Mouse (Mus musculus) hindbrain, embryonic 13.5 days (tissue): ENCODE data around the gene Mybbp1a. TPM values are rescaled to one million over a fixed set of nuclear protein-coding genes. Genes with fewer than 3 reads are reported as not detected.

Experiments
- ATAC-seq: fragments of 200-750 bp; cut with Nextera tagmentation; 2 replicates; pipeline ENCODE4 v1.8.0; 2017; ENCODE audit warnings: moderate TSS enrichment; ENCODE audit not compliant: low FRiP score
- H3K27ac ChIP-seq: fragments of 300-500 bp; sonication (generic); 2 replicates; pipeline ENCODE4 v1.5.1; 2015; ENCODE audit warnings: inconsistent platforms, mild to moderate bottlenecking, moderate library complexity
- H3K27me3 ChIP-seq: fragments of 300-500 bp; sonication (generic); 2 replicates; pipeline ENCODE4 v1.6.1; 2015; ENCODE audit warnings: mild to moderate bottlenecking, inconsistent platforms
- H3K36me3 ChIP-seq: fragments of 300-500 bp; sonication (generic); 2 replicates; pipeline ENCODE4 v1.6.1; 2015; ENCODE audit warnings: mild to moderate bottlenecking, inconsistent platforms
- H3K4me1 ChIP-seq: fragments of 300-500 bp; sonication (generic); replicated peaks from 2 replicates; pipeline ENCODE4 v1.6.1; 2015; ENCODE audit warnings: inconsistent platforms
- H3K4me2 ChIP-seq: fragments of 300-500 bp; sonication (generic); 2 replicates; pipeline ENCODE4 v1.6.1; 2015; ENCODE audit warnings: inconsistent platforms, mild to moderate bottlenecking, moderate library complexity
- H3K4me3 ChIP-seq: fragments of 300-500 bp; sonication (generic); 2 replicates; pipeline ENCODE4 v1.5.1; 2015; ENCODE audit warnings: mild to moderate bottlenecking, inconsistent platforms
- H3K9ac ChIP-seq: fragments of 300-500 bp; sonication (generic); 2 replicates; pipeline ENCODE4 v1.6.1; 2015; ENCODE audit warnings: mild to moderate bottlenecking, inconsistent platforms
- H3K9me3 ChIP-seq: fragments of 300-500 bp; sonication (generic); 2 replicates; pipeline ENCODE4 v1.6.1; 2016; ENCODE audit warnings: inconsistent platforms
- WGBS: fragments of 180-500 bp; shearing (Covaris S2); methylation state at CpG from one replicate; pipeline ENCODE4 v1.1.7; 2015; 5-methylcytosine and 5-hydroxymethylcytosine counted together
- polyA plus RNA-seq: library from polyadenylated mRNA; unstranded; fragments of >200 nt; fragmentation: Nextera tagmentation; extraction: Ambion mirVana; gene quantifications from 2 replicates; pipeline ENCODE4 v1.2.1, GENCODE M21; 2015

Gene Mybbp1a
- polyA plus RNA-seq, 1 experiment from 2014 or later: 74.5 TPM

DNA sequence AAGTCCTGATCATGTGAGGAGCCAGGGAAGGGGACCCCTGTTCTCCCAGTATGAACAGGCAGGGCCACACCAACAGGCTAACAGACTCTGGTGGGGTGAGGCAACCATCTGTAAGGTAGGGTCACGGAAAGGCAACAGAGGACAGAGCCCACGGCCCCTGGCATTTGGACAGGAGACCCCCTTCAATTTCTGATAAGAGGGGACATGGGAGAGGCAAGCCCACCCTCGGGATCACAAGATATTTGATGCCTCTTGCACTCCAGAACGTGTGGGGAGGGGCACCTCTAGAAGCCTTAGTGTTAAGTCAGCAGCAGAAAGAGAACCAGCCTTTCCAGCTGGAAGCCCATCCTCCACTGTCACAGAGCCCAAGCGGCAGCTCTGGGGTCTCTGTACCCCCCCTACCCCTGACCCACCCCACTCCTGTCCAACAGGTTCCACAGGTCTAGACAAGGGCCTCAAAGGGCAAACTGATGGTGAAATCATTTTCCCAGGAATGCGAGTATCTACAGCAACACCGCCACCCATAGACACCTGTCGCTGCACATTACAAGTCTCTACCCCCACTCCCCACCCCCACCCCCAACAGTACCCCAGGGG lies 35.0 kb upstream of the Mybbp1a start:
- Histone ChIP-seq H3K4me1 (peaks cover 27% of the 10 kb centered on the region), H3K9me3 (no peaks in the 10 kb centered on the region), H3K27ac (no peak overlapping the region), H3K4me2 (no peak overlapping the region), H3K4me3 (no peak overlapping the region), H3K9ac (no peak overlapping the region), H3K27me3 (peaks cover 44% of the 10 kb centered on the region), H3K36me3 (no peaks in the 10 kb centered on the region)
- 60% methylated on average over 8 of the region's 8 CpGs for WGBS
- ATAC-seq: no peak

DNA sequence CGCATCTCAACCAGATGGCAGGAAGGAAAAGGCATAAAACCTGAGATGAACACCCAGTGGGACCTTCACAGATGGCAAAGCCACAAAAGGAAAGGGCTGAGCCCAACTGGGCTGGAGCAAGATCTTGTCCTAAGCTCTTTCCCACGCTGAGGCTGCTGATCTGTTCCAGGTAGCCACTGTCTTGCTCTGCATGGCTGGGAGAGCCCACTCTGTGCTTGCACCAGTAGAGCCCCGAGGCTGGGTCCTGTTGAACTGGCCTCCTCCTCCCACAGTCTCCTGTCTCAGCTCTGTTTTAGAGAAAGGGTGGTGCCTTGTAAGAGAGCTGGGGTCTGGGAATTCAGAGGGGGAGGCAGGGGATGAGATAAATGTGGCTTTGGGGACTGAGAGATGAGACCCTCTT lies 34.1 kb upstream of the Mybbp1a start:
- Histone ChIP-seq H3K9ac (no peak overlapping the region), H3K27ac (no peak overlapping the region), H3K4me1 (peaks cover 35% of the 10 kb centered on the region), H3K36me3 (no peaks in the 10 kb centered on the region), H3K27me3 (peaks cover 50% of the 10 kb centered on the region), H3K4me3 (no peak overlapping the region), H3K4me2 (no peak overlapping the region), H3K9me3 (no peaks in the 10 kb centered on the region)
- no peak for ATAC-seq
- WGBS: 14% methylated on average over 3 of the region's 3 CpGs

DNA sequence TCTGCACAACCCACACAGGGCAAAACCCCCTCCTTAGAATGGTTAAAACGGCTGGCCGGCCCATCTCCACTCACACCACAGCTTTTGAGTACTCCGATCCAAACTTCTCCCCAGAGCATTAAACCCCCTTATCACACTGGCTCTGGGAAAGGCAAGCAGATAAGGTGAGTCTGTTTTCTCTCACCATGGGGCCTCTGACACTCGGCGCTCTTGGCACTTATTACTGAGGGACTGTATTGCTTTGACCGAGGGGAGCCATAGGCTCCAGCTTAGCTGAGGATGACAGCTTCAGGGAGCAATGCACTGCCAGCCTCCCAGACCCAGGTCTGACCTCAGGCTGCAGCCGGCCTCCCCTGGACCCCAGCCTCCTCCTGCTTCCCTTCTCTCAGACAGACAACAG lies 33.6 kb upstream of the Mybbp1a start:
- 22% methylated on average over 7 of the region's 7 CpGs for WGBS
- no peak overlapping the region for H3K27ac ChIP-seq
- H3K36me3 ChIP-seq: no peaks in the 10 kb centered on the region
- peaks cover 54% of the 10 kb centered on the region for H3K27me3 ChIP-seq
- no peak overlapping the region for H3K4me2 ChIP-seq
- no peak for ATAC-seq
- H3K9me3 ChIP-seq: no peaks in the 10 kb centered on the region
- H3K9ac ChIP-seq: no peak overlapping the region
- no peak overlapping the region for H3K4me3 ChIP-seq
- H3K4me1 ChIP-seq: peaks cover 35% of the 10 kb centered on the region

DNA sequence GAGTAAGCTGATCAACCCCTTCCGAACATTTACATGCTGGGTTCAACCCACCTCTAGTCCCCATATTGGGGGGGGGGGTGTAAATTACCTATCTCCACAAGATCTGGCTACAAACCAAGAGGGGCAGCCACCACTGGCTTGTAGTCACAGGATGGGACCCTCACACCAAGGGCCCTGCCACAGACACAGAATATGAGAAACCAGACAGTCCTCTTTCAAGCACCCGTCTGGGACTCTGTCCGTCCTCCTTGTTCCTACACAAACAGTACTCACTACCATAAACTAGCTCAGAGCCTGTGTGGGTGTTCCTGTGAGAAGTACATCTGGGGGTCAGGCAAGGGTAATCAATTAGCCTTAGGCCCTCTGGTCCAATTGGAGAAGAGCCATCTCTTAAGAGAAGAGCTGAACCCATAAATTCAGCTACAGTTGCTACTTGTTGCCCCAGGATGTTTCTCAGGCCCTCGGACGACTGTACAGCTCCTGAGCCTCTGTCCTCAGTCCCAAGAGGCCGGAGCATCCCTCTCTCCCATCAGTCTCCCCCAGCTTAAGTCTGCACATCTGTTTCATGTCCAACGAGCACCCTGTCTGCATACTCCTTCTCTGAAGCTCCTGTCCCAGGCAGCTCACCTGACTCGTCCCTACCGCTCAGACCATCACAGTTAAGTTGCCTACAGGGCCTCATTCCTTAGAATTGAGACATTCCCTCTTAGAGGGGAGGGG lies 32.5 kb upstream of the Mybbp1a start:
- Histone ChIP-seq H3K9ac (no peak overlapping the region), H3K4me3 (no peak overlapping the region), H3K27me3 (peaks cover 63% of the 10 kb centered on the region), H3K36me3 (no peaks in the 10 kb centered on the region), H3K4me2 (no peak overlapping the region; the same call in 1 of the 2 replicates), H3K9me3 (no peaks in the 10 kb centered on the region), H3K4me1 (peaks cover 35% of the 10 kb centered on the region), H3K27ac (no peak overlapping the region)
- WGBS: 61% methylated on average over 9 of the region's 9 CpGs
- no peak for ATAC-seq

DNA sequence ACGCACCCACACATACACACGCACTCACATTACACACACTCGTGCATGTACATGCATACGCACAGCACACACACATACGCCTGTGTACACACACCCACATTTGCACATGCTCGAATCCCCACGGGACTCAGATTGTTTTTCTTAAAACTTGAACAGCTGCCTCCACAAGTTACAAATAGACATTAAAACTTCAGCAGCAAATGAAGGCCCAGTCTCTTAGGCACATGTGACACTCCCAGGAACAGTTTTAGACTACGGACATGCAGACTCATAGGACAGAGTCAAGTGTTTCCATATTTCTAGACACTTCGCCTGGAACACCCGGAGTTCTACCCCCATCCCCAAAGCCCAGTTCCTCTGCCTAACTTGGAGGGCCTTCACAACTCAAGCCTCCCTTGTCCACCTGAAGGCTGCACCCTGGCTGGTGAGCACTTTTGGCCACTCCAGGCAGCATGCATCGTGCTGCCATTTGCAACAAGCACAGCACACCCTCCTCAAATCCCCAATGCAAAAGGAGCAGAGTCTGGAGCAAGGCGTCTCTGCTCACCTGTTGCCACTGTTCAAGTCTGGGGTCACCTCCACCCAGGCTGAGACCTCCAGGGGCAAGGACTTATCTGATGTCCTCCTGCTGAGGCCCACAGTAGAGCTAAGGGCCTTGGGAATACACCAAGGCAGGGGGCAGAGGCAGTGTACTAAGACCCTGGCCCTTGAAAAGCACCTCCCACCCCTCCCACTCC lies 31.3 kb upstream of the Mybbp1a start:
- Histone ChIP-seq H3K36me3 (no peaks in the 10 kb centered on the region), H3K4me2 (no peak overlapping the region), H3K4me1 (peaks cover 35% of the 10 kb centered on the region), H3K9ac (no peak overlapping the region), H3K27me3 (peaks cover 73% of the 10 kb centered on the region), H3K27ac (no peak overlapping the region), H3K9me3 (no peaks in the 10 kb centered on the region), H3K4me3 (0 out of 2 replicates have a peak overlapping the region, but pooled peaks have one; percentile 12)
- no peak for ATAC-seq
- WGBS: 82% methylated on average over 12 of the region's 12 CpGs

DNA sequence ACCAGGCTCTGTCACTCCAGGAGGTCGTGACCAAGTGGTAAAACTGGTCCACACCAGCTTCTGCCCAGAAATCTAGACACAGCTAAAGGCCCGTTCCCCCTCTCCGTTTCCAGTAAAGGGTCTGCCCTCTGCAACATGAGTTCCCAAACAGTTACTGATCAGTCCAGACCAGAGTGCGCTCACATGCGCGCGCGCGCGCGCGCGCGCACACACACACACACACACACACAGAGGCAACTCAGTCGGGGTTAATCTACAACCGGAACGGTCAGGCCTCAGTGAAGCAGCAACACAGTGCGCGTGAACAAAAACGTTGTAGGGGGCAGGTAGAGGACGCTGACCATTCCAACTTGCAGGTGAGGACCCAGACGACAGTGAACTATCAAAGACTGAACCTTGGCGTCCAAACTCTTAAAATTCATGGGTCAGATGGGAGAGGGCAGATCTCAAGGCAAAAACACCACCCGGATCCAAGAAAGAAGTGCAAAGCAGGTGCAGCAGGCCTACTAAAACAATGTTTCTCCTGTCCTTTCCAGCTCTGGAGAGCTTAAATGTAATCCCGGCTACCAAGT lies 30.5 kb upstream of the Mybbp1a start:
- ATAC-seq: no peak
- WGBS: 2% methylated on average over 25 of the region's 25 CpGs
- H3K27me3 ChIP-seq: peaks cover 73% of the 10 kb centered on the region

DNA sequence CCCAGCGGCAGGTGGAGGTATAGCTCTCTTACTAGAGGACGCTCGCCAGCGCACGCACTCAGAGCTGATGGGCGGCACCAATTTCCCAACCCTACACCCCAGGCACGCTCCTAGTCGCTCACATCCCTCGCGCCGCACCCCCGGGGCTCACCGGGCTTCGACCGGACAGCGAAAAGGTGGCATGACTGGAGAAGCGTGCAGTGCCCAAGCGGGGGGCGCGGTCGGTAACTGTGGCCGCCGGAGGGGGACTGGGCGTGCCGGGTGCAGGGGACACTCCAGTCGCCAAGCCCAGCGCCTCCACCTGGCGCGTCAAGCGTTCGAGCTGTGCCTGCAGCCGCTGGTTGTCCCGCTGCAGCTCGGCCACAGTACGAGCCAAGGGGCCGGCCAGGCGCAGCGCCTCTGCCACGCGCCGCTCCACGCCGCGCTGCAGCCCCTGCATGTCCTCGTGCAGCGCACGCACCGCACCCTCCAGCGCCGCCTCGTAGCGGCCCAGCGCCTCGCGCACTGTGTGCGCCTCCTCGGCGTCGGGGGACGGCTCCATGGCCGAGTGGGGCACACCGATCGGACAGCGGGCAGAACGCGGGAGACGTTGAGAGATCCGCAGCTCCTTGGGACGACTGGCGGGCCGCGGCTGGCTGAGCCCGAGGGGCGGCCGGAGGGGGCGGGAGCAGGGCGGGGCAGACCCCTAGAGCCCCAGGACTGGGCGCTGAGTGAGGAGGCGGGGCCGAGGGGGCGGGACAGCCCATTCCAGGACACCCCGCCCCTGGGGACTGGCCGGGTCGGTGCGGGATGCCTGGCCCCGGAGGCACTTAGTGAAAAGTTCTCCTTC lies 29.8 kb upstream of the Mybbp1a start, which contains the start of gene Smtnl2:
TSS of gene Smtnl2 (minus strand) at position 621 of the 829 bp plus-strand sequence.
- no peak within 1 kb of the TSS for H3K27ac ChIP-seq
- peak; percentile 86 for ATAC-seq
- H3K4me2 ChIP-seq: peak within 1 kb of the TSS; percentile 84
- H3K9ac ChIP-seq: peak within 1 kb of the TSS; percentile 73
- no peaks in the 10 kb centered on the region for H3K36me3 ChIP-seq
- H3K27me3 ChIP-seq: peaks cover 73% of the 10 kb centered on the region
- peak within 1 kb of the TSS; percentile 52 for H3K4me3 ChIP-seq
- H3K9me3 ChIP-seq: no peaks in the 10 kb centered on the region
- under 1% methylated on average over 82 of the region's 86 CpGs for WGBS
- H3K4me1 ChIP-seq: peaks cover 35% of the 10 kb centered on the region

More for the DNA sequence above, 30.5 kb upstream of the Mybbp1a start:
- Histone ChIP-seq H3K27ac (no peak overlapping the region), H3K4me2 (peak overlapping the region; percentile 84), H3K9me3 (no peaks in the 10 kb centered on the region), H3K4me3 (peak overlapping the region; percentile 52), H3K4me1 (peaks cover 35% of the 10 kb centered on the region), H3K36me3 (no peaks in the 10 kb centered on the region), H3K9ac (peak overlapping the region; percentile 73)

DNA sequence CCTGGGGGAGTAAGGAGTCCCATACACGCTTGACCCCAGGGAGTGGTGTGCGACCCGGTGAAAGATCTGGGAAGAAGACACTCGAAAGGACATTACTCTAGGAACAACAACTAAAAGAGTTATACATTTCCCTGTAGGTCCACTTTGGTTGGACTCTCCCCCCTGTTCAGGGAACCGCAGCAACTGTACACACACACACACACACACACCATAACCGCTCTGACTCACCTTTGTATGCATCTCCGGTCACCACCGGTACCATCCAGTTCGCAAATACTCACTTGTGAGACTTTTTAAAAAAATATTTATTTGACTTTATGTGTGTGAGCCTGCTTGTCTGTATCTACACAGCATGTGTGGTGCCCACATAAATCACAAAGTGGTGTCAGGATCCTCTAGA lies 29.2 kb upstream of the Mybbp1a start:
- Histone ChIP-seq H3K4me2 (peak overlapping the region; percentile 84), H3K4me3 (peak overlapping the region; percentile 52), H3K36me3 (no peaks in the 10 kb centered on the region), H3K4me1 (peaks cover 32% of the 10 kb centered on the region), H3K9me3 (no peaks in the 10 kb centered on the region), H3K9ac (peak overlapping the region; percentile 73; the same call in 1 of the 2 replicates), H3K27ac (no peak overlapping the region), H3K27me3 (peaks cover 69% of the 10 kb centered on the region)
- WGBS: 27% methylated on average over 9 of the region's 9 CpGs
- 0 out of 2 replicates have a peak, but pooled peaks have one; percentile 5 for ATAC-seq

DNA sequence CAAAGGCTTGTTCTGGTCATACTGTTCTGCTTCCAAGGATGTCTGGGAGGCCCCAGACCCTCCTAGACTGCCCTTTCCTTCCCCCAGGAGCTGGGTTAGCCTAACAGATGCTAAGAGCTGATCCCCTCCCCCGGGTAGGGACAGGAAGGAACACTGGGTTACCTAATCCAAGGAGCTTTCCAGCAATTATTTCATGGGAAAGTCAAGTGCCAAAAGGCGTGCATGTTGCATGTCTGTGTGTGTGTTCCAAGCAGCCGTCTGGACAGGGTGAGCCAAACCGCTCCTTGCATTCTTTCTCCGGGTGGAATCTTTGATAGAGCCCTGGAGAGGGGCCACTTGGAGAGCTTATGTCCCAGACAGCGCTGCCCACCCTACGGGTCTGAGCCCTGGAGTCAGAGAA lies 28.1 kb upstream of the Mybbp1a start:
- no peak for ATAC-seq
- Histone ChIP-seq H3K27ac (no peak overlapping the region), H3K4me2 (no peak overlapping the region), H3K9me3 (no peaks in the 10 kb centered on the region), H3K4me3 (no peak overlapping the region), H3K9ac (no peak overlapping the region), H3K36me3 (no peaks in the 10 kb centered on the region), H3K27me3 (peaks cover 59% of the 10 kb centered on the region), H3K4me1 (peaks cover 28% of the 10 kb centered on the region)
- WGBS: 81% methylated on average over 7 of the region's 7 CpGs

DNA sequence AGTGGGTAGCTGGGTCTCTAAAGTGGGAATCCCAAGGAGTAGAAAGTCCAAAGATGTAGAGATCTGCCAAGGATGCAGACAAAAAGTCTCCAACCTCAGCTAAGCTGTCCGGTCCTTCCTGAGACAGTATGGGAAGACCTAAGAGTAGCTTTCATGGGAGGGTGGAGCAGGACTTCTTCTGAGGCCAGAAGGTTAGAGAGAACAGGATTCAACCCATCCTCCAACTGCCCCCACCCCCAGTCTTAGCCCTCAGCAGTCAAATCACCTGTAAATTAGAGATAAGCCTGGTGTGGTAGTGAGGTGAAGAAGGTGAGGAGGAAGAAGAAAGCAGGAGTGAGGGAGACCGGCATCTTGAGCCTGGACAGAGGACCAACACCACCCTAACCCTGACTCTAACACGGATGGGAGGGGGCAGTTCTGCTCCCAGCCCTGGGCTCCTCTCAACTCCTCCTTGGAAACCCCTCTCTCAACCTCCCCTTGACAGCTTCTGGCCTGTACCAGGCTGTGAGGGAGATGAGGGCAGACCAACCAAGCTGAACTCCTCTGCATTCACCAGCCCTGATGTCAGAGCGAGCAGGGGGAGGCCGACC lies 27.5 kb upstream of the Mybbp1a start:
- H3K4me2 ChIP-seq: no peak overlapping the region
- H3K9ac ChIP-seq: no peak overlapping the region
- no peak overlapping the region for H3K27ac ChIP-seq
- no peak overlapping the region for H3K4me3 ChIP-seq
- 68% methylated on average over 5 of the region's 5 CpGs for WGBS
- H3K9me3 ChIP-seq: no peaks in the 10 kb centered on the region
- H3K4me1 ChIP-seq: peaks cover 27% of the 10 kb centered on the region
- ATAC-seq: no peak
- no peaks in the 10 kb centered on the region for H3K36me3 ChIP-seq
- peaks cover 53% of the 10 kb centered on the region for H3K27me3 ChIP-seq

DNA sequence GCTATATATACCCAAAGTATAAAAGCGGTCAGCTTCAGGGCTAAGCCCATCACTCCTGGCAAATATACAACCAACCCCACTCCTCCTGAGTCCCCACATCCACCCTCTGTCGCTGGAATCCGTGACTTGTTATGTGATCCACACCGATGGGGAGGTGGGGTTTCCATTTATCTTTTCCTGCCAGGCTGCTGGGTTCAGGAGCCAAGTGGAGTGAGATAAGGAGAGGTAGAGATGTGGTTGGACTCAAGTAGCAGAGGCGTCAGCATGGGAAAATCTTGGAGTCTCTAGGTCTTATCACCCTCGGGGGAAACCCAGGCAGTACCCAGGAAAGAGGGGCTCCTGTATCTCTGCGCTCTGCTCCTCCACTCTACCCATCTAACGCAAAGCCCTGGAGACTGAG lies 26.0 kb upstream of the Mybbp1a start:
- Histone ChIP-seq H3K4me2 (no peak overlapping the region), H3K27ac (no peak overlapping the region), H3K9ac (no peak overlapping the region), H3K36me3 (no peaks in the 10 kb centered on the region), H3K4me1 (peaks cover 24% of the 10 kb centered on the region), H3K27me3 (peaks cover 38% of the 10 kb centered on the region), H3K4me3 (no peak overlapping the region), H3K9me3 (no peaks in the 10 kb centered on the region)
- WGBS: 89% methylated on average over 8 of the region's 8 CpGs
- no peak for ATAC-seq
